ENCODE assay signal across 9 mouse cellular contexts in genomic region chr6:103674332-103674731, GRCm38 (mm10).
DNase-seq lines count a peak whose midpoint lies in the region; ATAC-seq and TF ChIP-seq lines count a peak whose summit lies in the region.
"Had no signal": no experiment of that assay in that cellular context is flagged by ENCODE, and none has a peak within 500 bp of the region (broad histone marks: within the 10 kb centered on the region; RNA-seq: fewer than 3 reads in every experiment).

No protein-coding gene starts in this region.

- intact Hi-C loops in heart, postnatal 36 days (cut with DNase I) = no loop called here

- no peaks in the 10 kb centered on the region for H3K27me3 ChIP-seq in hindbrain, embryonic 16.5 days (replicated peaks; ENCODE audit: control insufficient read depth, insufficient read depth, low read length)
- no peaks in the 10 kb centered on the region for H3K27me3 ChIP-seq in hindbrain, embryonic 10.5 days (ENCODE audit: insufficient read depth, poor library complexity, severe bottlenecking)
- no peaks in the 10 kb centered on the region for H3K27me3 ChIP-seq in intestine, postnatal 0 days (replicated peaks; ENCODE audit: control insufficient read depth, insufficient read depth, low read length)
- H3K27me3 ChIP-seq: embryonic facial prominence, embryonic 13.5 days had no signal

- WGBS in hindbrain, embryonic 16.5 days = 59% methylated on average over 6 of the region's 6 CpGs
- 75% methylated on average over 6 of the region's 6 CpGs for WGBS in hindbrain, embryonic 10.5 days
- 69% methylated on average over 6 of the region's 6 CpGs for WGBS in intestine, postnatal 0 days

- no peak for DNase-seq in hindbrain, embryonic 10.5 days (ENCODE audit: low spot score)
- DNase-seq in cerebellum, postnatal 10 days = peak; percentile 91 to 96
- peak; percentile 5 to 41 for DNase-seq in heart, postnatal 36 days
- DNase-seq in lung, postnatal 14 days = peak; percentile 2
- DNase-seq in kidney, adult 8-10 months = no peak
- no peak for DNase-seq in thymus, postnatal 0 days (ENCODE audit: low spot score)

- TF ChIP-seq CTCF in intestine, postnatal 0 days (IDR thresholded peaks at IDR 0.05; ENCODE audit: low read depth) = no peak

- no peak overlapping the region for H3K4me3 ChIP-seq in hindbrain, embryonic 16.5 days (ENCODE audit: low read length)
- H3K4me3 ChIP-seq in hindbrain, embryonic 10.5 days = no peak overlapping the region
- H3K4me3 ChIP-seq in intestine, postnatal 0 days (ENCODE audit: low read depth, low read length) = no peak overlapping the region
- H3K4me3 ChIP-seq: embryonic facial prominence, embryonic 13.5 days had no signal

- H3K4me1 ChIP-seq in hindbrain, embryonic 16.5 days (ENCODE audit: control insufficient read depth, insufficient read depth, low read depth, low read length) = no peaks in the 10 kb centered on the region; the same call in 1 of the 2 replicates
- peaks cover 27% of the 10 kb centered on the region for H3K4me1 ChIP-seq in hindbrain, embryonic 10.5 days (replicated peaks)
- H3K4me1 ChIP-seq in intestine, postnatal 0 days (replicated peaks; ENCODE audit: control insufficient read depth, insufficient read depth, low read length) = no peaks in the 10 kb centered on the region
- H3K4me1 ChIP-seq: embryonic facial prominence, embryonic 13.5 days had no signal

- 0 out of 2 replicates have a peak, but pooled peaks cover 2% of the 10 kb centered on the region for H3K36me3 ChIP-seq in hindbrain, embryonic 16.5 days (ENCODE audit: control insufficient read depth, insufficient read depth, low read length)
- H3K36me3 ChIP-seq in hindbrain, embryonic 10.5 days = no peaks in the 10 kb centered on the region
- no peaks in the 10 kb centered on the region for H3K36me3 ChIP-seq in intestine, postnatal 0 days (ENCODE audit: control insufficient read depth, insufficient read depth)
- H3K36me3 ChIP-seq: embryonic facial prominence, embryonic 13.5 days had no signal

- H3K9me3 ChIP-seq in hindbrain, embryonic 16.5 days (ENCODE audit: control insufficient read depth, low read length) = no peaks in the 10 kb centered on the region
- H3K9me3 ChIP-seq in hindbrain, embryonic 10.5 days = no peaks in the 10 kb centered on the region
- no peaks in the 10 kb centered on the region for H3K9me3 ChIP-seq in intestine, postnatal 0 days (ENCODE audit: control insufficient read depth)
- H3K9me3 ChIP-seq: embryonic facial prominence, embryonic 13.5 days had no signal

- no peak overlapping the region for H3K9ac ChIP-seq in hindbrain, embryonic 16.5 days (ENCODE audit: low read depth, low read length)
- no peak overlapping the region for H3K9ac ChIP-seq in intestine, postnatal 0 days (ENCODE audit: low read depth, low read length)
- H3K9ac ChIP-seq: embryonic facial prominence, embryonic 13.5 days had no signal

- ATAC-seq in hindbrain, embryonic 16.5 days = peak; percentile 83
- ATAC-seq in intestine, postnatal 0 days = no peak

- H3K27ac ChIP-seq in hindbrain, embryonic 16.5 days (ENCODE audit: low read depth, low read length) = no peak overlapping the region
- no peak overlapping the region for H3K27ac ChIP-seq in hindbrain, embryonic 10.5 days
- H3K27ac ChIP-seq in intestine, postnatal 0 days (ENCODE audit: low read depth, low read length) = no peak overlapping the region
- H3K27ac ChIP-seq: embryonic facial prominence, embryonic 13.5 days had no signal

- no peak overlapping the region for H3K4me2 ChIP-seq in hindbrain, embryonic 16.5 days (ENCODE audit: low read length)
- H3K4me2 ChIP-seq in intestine, postnatal 0 days (replicated peaks; ENCODE audit: low read depth) = no peak overlapping the region
- H3K4me2 ChIP-seq: embryonic facial prominence, embryonic 13.5 days had no signal

Comparison
In these comparisons a context has a peak if more than half of its experiments do, and no peak if none do; other contexts are left out.
1. DNase-seq: peak in cerebellum, postnatal 10 days (2 of 2), heart, postnatal 36 days (2 of 2) and lung, postnatal 14 days (single experiment); none in hindbrain, embryonic 10.5 days (single experiment), kidney, adult 8-10 months (0 of 2) and thymus, postnatal 0 days (single experiment).